Mouse (Mus musculus): Measurements from ENCODE around the gene H2al1k. TPM values are rescaled to one million over a fixed set of nuclear protein-coding genes. Genes with fewer than 3 reads are reported as not detected.

The H2al1k gene
- not detected in 2 replicates for polyA plus RNA-seq (2015; fragmentation: Nextera tagmentation; extraction: Ambion mirVana)

GRCm38 (mm10) chrX:9350327-9350726 is at the start of gene H2al1k:
H2al1k (plus strand) TSS chrX:9350627.

Other genes with a start within 250 kb of the H2al1k start
- gene 4930402K13Rik, start 246.1 kb upstream of the H2al1k start, polyA plus RNA-seq (2015; fragmentation: Nextera tagmentation; extraction: Ambion mirVana): not detected in 2 replicates
- 2.0 and 3.4 TPM in 2 replicates for gene Lancl3, start 150.7 kb upstream of the H2al1k start, polyA plus RNA-seq (2015; fragmentation: Nextera tagmentation; extraction: Ambion mirVana)
- gene Gm14862, start 93.7 kb upstream of the H2al1k start, polyA plus RNA-seq (2015; fragmentation: Nextera tagmentation; extraction: Ambion mirVana): 0.20 TPM in 1 of 2 replicates, not detected in the other
- 0.91 and 1.1 TPM in 2 replicates for gene Xk, start 77.9 kb upstream of the H2al1k start, polyA plus RNA-seq (2015; fragmentation: Nextera tagmentation; extraction: Ambion mirVana)
- not detected in 2 replicates for gene H2al1m, start 66.9 kb upstream of the H2al1k start, polyA plus RNA-seq (2015; fragmentation: Nextera tagmentation; extraction: Ambion mirVana)
- 3.1 and 3.5 TPM in 2 replicates for gene Cybb, start 137.1 kb downstream of the H2al1k start, polyA plus RNA-seq (2015; fragmentation: Nextera tagmentation; extraction: Ambion mirVana)
- not detected in 2 replicates for gene H2al1o, start 221.8 kb downstream of the H2al1k start, polyA plus RNA-seq (2015; fragmentation: Nextera tagmentation; extraction: Ambion mirVana)

Measured in adrenal gland, postnatal 0 days (tissue).